Mouse (Mus musculus) layer of hippocampus, adult 2 months (tissue): ENCODE data around the gene Epo. TPM values are rescaled to one million over a fixed set of nuclear protein-coding genes. Genes with fewer than 3 reads are reported as not detected.

Source experiments
- DNase-seq, 2 experiments: peaks; one replicate each; pipeline ENCODE4 v3.0.0; 2022; ENCODE audit warnings: low spot score in 2 of 2
- H3K27ac ChIP-seq: fragments of 200-600 bp; 2 replicates; pipeline ENCODE4 v1.8.1; 2022
- H3K4me3 ChIP-seq: fragments of 200-600 bp; 2 replicates; pipeline ENCODE4 v1.8.1; 2022; ENCODE audit warnings: mild to moderate bottlenecking
- CTCF ChIP-seq: fragments of 200-600 bp; conservative IDR thresholded peaks from 2 replicates; pipeline ENCODE4 v1.8.1; 2022; ENCODE audit warnings: antibody characterized with exemption, mild to moderate bottlenecking, moderate library complexity
- long read RNA-seq, 2 experiments: library from polyadenylated mRNA; stranded (forward); transcript quantifications; one replicate each; pipeline ENCODE4 v2.0.0; 2021; ENCODE audit warnings: borderline mapping rate in 2 of 2
- total RNA-seq, 2 experiments: library from RNA; stranded (reverse); gene quantifications; 2 replicates each; pipeline ENCODE4 v1.2.3; 2021

The Epo gene
- total RNA-seq: not detected
- long read RNA-seq, experiment 1, partial matches to known transcripts: 0 of 15 reads
- long read RNA-seq, experiment 1, other reads (novel, unspliced or antisense): 15 of 15 reads
- long read RNA-seq, experiment 2, partial matches to known transcripts: 0 of 30 reads
- long read RNA-seq, experiment 2, other reads (novel, unspliced or antisense): 30 of 30 reads

GRCm38 (mm10) chr5:137533117-137533827 is at the start of gene Epo, which contains the start of gene Gnb2:
Gene Epo (minus strand): TSS chr5:137533242.
Gene Gnb2 (minus strand): TSS chr5:137533510.
- TF ChIP-seq CTCF: no peak
- Histone ChIP-seq H3K4me3 (peak within 1 kb of the TSS; percentile 95), H3K27ac (peak within 1 kb of the TSS; percentile 100)
- peak; percentile 97 for DNase-seq

GRCm38 (mm10) chr5:137582702-137583101 is 49.7 kb upstream of the Epo start:
- no peak overlapping the region for H3K4me3 ChIP-seq
- DNase-seq: no peak
- TF ChIP-seq CTCF: no peak
- no peak overlapping the region for H3K27ac ChIP-seq

GRCm38 (mm10) chr5:137580246-137580645 is 47.2 kb upstream of the Epo start:
- Histone ChIP-seq H3K4me3 (no peak overlapping the region), H3K27ac (no peak overlapping the region)
- no peak for TF ChIP-seq CTCF
- DNase-seq: no peak

- TF ChIP-seq CTCF: peak; percentile 67
- DNase-seq: peak; percentile 49 to 57
- H3K27ac ChIP-seq: peak overlapping the region; percentile 67
- H3K4me3 ChIP-seq: peak overlapping the region; percentile 52
These were observed 41.4 kb upstream of the Epo start for GRCm38 (mm10) chr5:137574470-137574901.

- Histone ChIP-seq H3K4me3 (no peak overlapping the region), H3K27ac (no peak overlapping the region)
- no peak for TF ChIP-seq CTCF
- DNase-seq: no peak
These were observed 37.9 kb upstream of the Epo start for GRCm38 (mm10) chr5:137570691-137571586.

- no peak overlapping the region for H3K4me3 ChIP-seq
- TF ChIP-seq CTCF: no peak
- H3K27ac ChIP-seq: no peak overlapping the region
- no peak for DNase-seq
These were observed 37.1 kb upstream of the Epo start for GRCm38 (mm10) chr5:137570181-137570580.

GRCm38 (mm10) chr5:137569665-137570064 is 36.6 kb upstream of the Epo start, which contains the start of gene Tfr2:
Gene Tfr2 (plus strand): TSS chr5:137569840.
- no peak within 1 kb of the TSS for H3K27ac ChIP-seq
- no peak for DNase-seq
- TF ChIP-seq CTCF: no peak

GRCm38 (mm10) chr5:137569031-137569430 is 36.0 kb upstream of the Epo start:
- Histone ChIP-seq H3K27ac (no peak overlapping the region), H3K4me3 (no peak overlapping the region)
- no peak for DNase-seq
- TF ChIP-seq CTCF: no peak

More at GRCm38 (mm10) chr5:137569665-137570064, 36.6 kb upstream of the Epo start, which contains the start of gene Tfr2:
- H3K4me3 ChIP-seq: no peak within 1 kb of the TSS

GRCm38 (mm10) chr5:137568223-137568798 is 35.3 kb upstream of the Epo start:
- no peak overlapping the region for H3K27ac ChIP-seq

GRCm38 (mm10) chr5:137566416-137566815 is 33.4 kb upstream of the Epo start:
- Histone ChIP-seq H3K27ac (no peak overlapping the region), H3K4me3 (no peak overlapping the region)
- TF ChIP-seq CTCF: no peak
- DNase-seq: no peak

More at GRCm38 (mm10) chr5:137568223-137568798, 35.3 kb upstream of the Epo start:
- TF ChIP-seq CTCF: no peak
- DNase-seq: no peak
- H3K4me3 ChIP-seq: no peak overlapping the region

- Histone ChIP-seq H3K4me3 (no peak overlapping the region), H3K27ac (no peak overlapping the region)
- no peak for DNase-seq
- no peak for TF ChIP-seq CTCF
These were observed 32.7 kb upstream of the Epo start for GRCm38 (mm10) chr5:137565744-137566143.

GRCm38 (mm10) chr5:137562965-137563364 is 29.9 kb upstream of the Epo start:
- Histone ChIP-seq H3K27ac (peak overlapping the region; percentile 67), H3K4me3 (no peak overlapping the region)
- DNase-seq: peak in 1 of 2 experiments; percentile 61
- TF ChIP-seq CTCF: no peak
